Mouse (Mus musculus): ENCODE results near the gene Exog. TPM values are rescaled to one million over a fixed set of nuclear protein-coding genes. Genes with fewer than 3 reads are reported as not detected.

Exog gene
- total RNA-seq, 1 experiment from 2014 or later: 4.6 TPM

- peak; percentile 60 for DNase-seq
Observed at GRCm38 (mm10) chr9:119460410-119460809, 15.7 kb downstream of the Exog start.

GRCm38 (mm10) chr9:119465056-119465455 lies 20.3 kb downstream of the Exog start:
- no peak for DNase-seq

GRCm38 (mm10) chr9:119465595-119465994 lies 20.9 kb downstream of the Exog start:
- peak; percentile 45 for DNase-seq

GRCm38 (mm10) chr9:119469691-119470353 lies 25.1 kb downstream of the Exog start:
- no peak for DNase-seq

GRCm38 (mm10) chr9:119472412-119472918 lies 27.7 kb downstream of the Exog start:
- DNase-seq: no peak

- no peak for DNase-seq
Observed at GRCm38 (mm10) chr9:119473011-119473410, 28.3 kb downstream of the Exog start.

GRCm38 (mm10) chr9:119473608-119474164 lies 28.9 kb downstream of the Exog start:
- DNase-seq: no peak

- no peak for DNase-seq
Observed at GRCm38 (mm10) chr9:119474717-119475611, 30.2 kb downstream of the Exog start.

- DNase-seq: no peak
Observed at GRCm38 (mm10) chr9:119477754-119478153, 33.0 kb downstream of the Exog start.

GRCm38 (mm10) chr9:119478345-119478744 lies 33.6 kb downstream of the Exog start:
- DNase-seq: no peak

GRCm38 (mm10) chr9:119479297-119479696 lies 34.6 kb downstream of the Exog start:
- DNase-seq: peak; percentile 67

GRCm38 (mm10) chr9:119481612-119482011 lies 36.9 kb downstream of the Exog start:
- no peak for DNase-seq

GRCm38 (mm10) chr9:119483554-119484353 lies 39.0 kb downstream of the Exog start:
- no peak for DNase-seq

GRCm38 (mm10) chr9:119484420-119484819 lies 39.7 kb downstream of the Exog start:
- DNase-seq: no peak

GRCm38 (mm10) chr9:119484868-119485267 lies 40.1 kb downstream of the Exog start:
- no peak for DNase-seq

- DNase-seq: no peak
Observed at GRCm38 (mm10) chr9:119496354-119496753, 51.6 kb downstream of the Exog start.

- no peak for DNase-seq
Observed at GRCm38 (mm10) chr9:119496960-119497359, 52.2 kb downstream of the Exog start.

- DNase-seq: no peak
Observed at GRCm38 (mm10) chr9:119497546-119498246, 53.0 kb downstream of the Exog start.

GRCm38 (mm10) chr9:119498247-119498607 lies 53.5 kb downstream of the Exog start:
- no peak for DNase-seq

- no peak for DNase-seq
Observed at GRCm38 (mm10) chr9:119498885-119499284, 54.1 kb downstream of the Exog start.

GRCm38 (mm10) chr9:119503613-119504012 lies 58.9 kb downstream of the Exog start:
- DNase-seq: no peak
